Mouse (Mus musculus) limb, embryonic 11.5 days (tissue): Measurements from ENCODE around the gene Tcea3. TPM values are rescaled to one million over a fixed set of nuclear protein-coding genes. Genes with fewer than 3 reads are reported as not detected.

ENCODE experiments used
- ATAC-seq: fragments of 200-750 bp; cut with Nextera tagmentation; 2 replicates; pipeline ENCODE4 v1.8.0; 2017; ENCODE audit warnings: low read depth; ENCODE audit not compliant: insufficient number of reproducible peaks, low FRiP score, low TSS enrichment
- DNase-seq: peaks from one replicate; pipeline ENCODE4 v3.0.0-alpha.2; 2015; ENCODE audit warnings: low spot score
- H3K27ac ChIP-seq: fragments of 300-500 bp; sonication (generic); replicated peaks from 2 replicates; pipeline ENCODE4 v1.5.1; 2014; ENCODE audit warnings: low read depth, mild to moderate bottlenecking, low read length
- H3K27me3 ChIP-seq: fragments of 300-500 bp; sonication (generic); 2 replicates; pipeline ENCODE4 v1.6.1; 2014; ENCODE audit warnings: mild to moderate bottlenecking, low read length, mixed read lengths; ENCODE audit not compliant: control insufficient read depth, insufficient read depth
- H3K36me3 ChIP-seq: fragments of 300-500 bp; sonication (generic); 2 replicates; pipeline ENCODE4 v1.6.1; 2014; ENCODE audit warnings: mild to moderate bottlenecking, low read length, moderate library complexity, mixed read lengths; ENCODE audit not compliant: control insufficient read depth, insufficient read depth
- H3K4me1 ChIP-seq: fragments of 300-500 bp; sonication (generic); 2 replicates; pipeline ENCODE4 v1.6.1; 2014; ENCODE audit warnings: low read length, mixed read lengths; ENCODE audit not compliant: control insufficient read depth, insufficient read depth
- H3K4me2 ChIP-seq: fragments of 300-500 bp; sonication (generic); 2 replicates; pipeline ENCODE4 v1.6.1; 2014; ENCODE audit warnings: low read depth, mild to moderate bottlenecking, moderate library complexity; ENCODE audit not compliant: severe bottlenecking
- H3K4me3 ChIP-seq: fragments of 300-500 bp; sonication (generic); 2 replicates; pipeline ENCODE4 v1.5.1; 2014; ENCODE audit warnings: low read depth, low read length
- H3K9ac ChIP-seq: fragments of 300-500 bp; sonication (generic); 2 replicates; pipeline ENCODE4 v1.6.1; 2014; ENCODE audit warnings: mild to moderate bottlenecking, low read length
- H3K9me3 ChIP-seq: fragments of 300-500 bp; sonication (generic); 2 replicates; pipeline ENCODE4 v1.6.1; 2016; ENCODE audit warnings: low read length; ENCODE audit not compliant: control insufficient read depth
- WGBS: fragments of 180-500 bp; shearing (Covaris S2); extraction: QIAGEN DNeasy Blood & Tissue Kit; methylation state at CpG from one replicate; pipeline ENCODE4 v1.1.7; 2014; 5-methylcytosine and 5-hydroxymethylcytosine counted together
- polyA plus RNA-seq: library from polyadenylated mRNA; unstranded; fragments of >200 nt; fragmentation: Nextera tagmentation; extraction: Ambion mirVana; gene quantifications from 2 replicates; pipeline ENCODE4 v1.2.1, GENCODE M21; 2014

Tcea3 gene
- polyA plus RNA-seq, 1 experiment from 2014 or later = 3.1 TPM

- 0% methylated on average over 25 of the region's 25 CpGs for WGBS
- Histone ChIP-seq H3K27ac (peak overlapping the region; percentile 68), H3K4me1 (peaks cover 5% of the 10 kb centered on the region; the same call in 1 of the 2 replicates), H3K36me3 (peaks cover 15% of the 10 kb centered on the region), H3K9me3 (no peaks in the 10 kb centered on the region; the same call in 1 of the 2 replicates), H3K4me3 (peak overlapping the region; percentile 62), H3K27me3 (peaks cover 8% of the 10 kb centered on the region), H3K4me2 (peak overlapping the region; percentile 79), H3K9ac (peak overlapping the region; percentile 69)
- DNase-seq (peak; percentile 94), ATAC-seq (peak; percentile 95)
These were observed 37.9 kb downstream of the Tcea3 start for GRCm38 (mm10) chr4:136285348-136285810.

- peaks cover 11% of the 10 kb centered on the region for H3K27me3 ChIP-seq
- ATAC-seq = peak; percentile 92
- peak overlapping the region; percentile 62 for H3K4me3 ChIP-seq
- peak; percentile 95 for DNase-seq
- H3K4me1 ChIP-seq = peaks cover 5% of the 10 kb centered on the region; the same call in 1 of the 2 replicates
- H3K36me3 ChIP-seq = peaks cover 20% of the 10 kb centered on the region
- peak overlapping the region; percentile 68 for H3K27ac ChIP-seq
- H3K9me3 ChIP-seq = no peaks in the 10 kb centered on the region; the same call in 1 of the 2 replicates
- H3K4me2 ChIP-seq = peak overlapping the region; percentile 79
- peak overlapping the region; percentile 69 for H3K9ac ChIP-seq
- WGBS = under 1% methylated on average over 29 of the region's 29 CpGs
These were observed 38.4 kb downstream of the Tcea3 start for GRCm38 (mm10) chr4:136285811-136286371.

- H3K9ac ChIP-seq = no peak overlapping the region
- no peak overlapping the region for H3K27ac ChIP-seq
- DNase-seq = peak; percentile 38
These were observed 42.6 kb downstream of the Tcea3 start for GRCm38 (mm10) chr4:136289918-136290780.

GRCm38 (mm10) chr4:136290781-136291595 lies 43.5 kb downstream of the Tcea3 start:
- DNase-seq = no peak
- peaks cover 2% of the 10 kb centered on the region; the same call in 1 of the 2 replicates for H3K4me1 ChIP-seq
- no peak overlapping the region for H3K4me2 ChIP-seq
- H3K9ac ChIP-seq = no peak overlapping the region
- H3K4me3 ChIP-seq = no peak overlapping the region
- no peak overlapping the region for H3K27ac ChIP-seq
- no peak for ATAC-seq
- H3K27me3 ChIP-seq = peaks cover 11% of the 10 kb centered on the region
- H3K36me3 ChIP-seq = peaks cover 25% of the 10 kb centered on the region
- 63% methylated on average over 39 of the region's 39 CpGs for WGBS
- no peaks in the 10 kb centered on the region; the same call in 1 of the 2 replicates for H3K9me3 ChIP-seq

More at GRCm38 (mm10) chr4:136289918-136290780, 42.6 kb downstream of the Tcea3 start:
- Histone ChIP-seq H3K36me3 (peaks cover 25% of the 10 kb centered on the region), H3K9me3 (no peaks in the 10 kb centered on the region; the same call in 1 of the 2 replicates), H3K4me1 (peaks cover 2% of the 10 kb centered on the region; the same call in 1 of the 2 replicates), H3K27me3 (peaks cover 11% of the 10 kb centered on the region), H3K4me2 (no peak overlapping the region), H3K4me3 (no peak overlapping the region)
- ATAC-seq = no peak
- WGBS = 36% methylated on average over 66 of the region's 66 CpGs

GRCm38 (mm10) chr4:136291692-136292091 lies 44.2 kb downstream of the Tcea3 start:
- Histone ChIP-seq H3K36me3 (peaks cover 25% of the 10 kb centered on the region), H3K9me3 (no peaks in the 10 kb centered on the region; the same call in 1 of the 2 replicates), H3K4me1 (peaks cover 2% of the 10 kb centered on the region; the same call in 1 of the 2 replicates), H3K27ac (no peak overlapping the region), H3K9ac (no peak overlapping the region), H3K27me3 (peaks cover 11% of the 10 kb centered on the region), H3K4me2 (no peak overlapping the region), H3K4me3 (no peak overlapping the region)
- ATAC-seq (no peak), DNase-seq (no peak)
- WGBS = 91% methylated on average over 6 of the region's 6 CpGs

GRCm38 (mm10) chr4:136295941-136296340 lies 48.4 kb downstream of the Tcea3 start:
- WGBS = 80% methylated on average over 7 of the region's 7 CpGs
- DNase-seq (no peak), ATAC-seq (no peak)
- Histone ChIP-seq H3K4me1 (no peaks in the 10 kb centered on the region), H3K36me3 (peaks cover 4% of the 10 kb centered on the region; the same call in 1 of the 2 replicates), H3K9me3 (no peaks in the 10 kb centered on the region), H3K27me3 (no peaks in the 10 kb centered on the region; the same call in 1 of the 2 replicates), H3K4me3 (no peak overlapping the region), H3K9ac (no peak overlapping the region), H3K27ac (no peak overlapping the region), H3K4me2 (no peak overlapping the region)

- H3K9ac ChIP-seq = no peak overlapping the region
- no peaks in the 10 kb centered on the region for H3K4me1 ChIP-seq
- H3K36me3 ChIP-seq = no peaks in the 10 kb centered on the region
- no peak overlapping the region for H3K4me3 ChIP-seq
- no peaks in the 10 kb centered on the region for H3K27me3 ChIP-seq
- WGBS = 73% methylated on average over 4 of the region's 4 CpGs
- DNase-seq (no peak), ATAC-seq (no peak)
- no peak overlapping the region for H3K4me2 ChIP-seq
- H3K27ac ChIP-seq = no peak overlapping the region
- no peaks in the 10 kb centered on the region for H3K9me3 ChIP-seq
These were observed 54.9 kb downstream of the Tcea3 start for GRCm38 (mm10) chr4:136302462-136302861.

GRCm38 (mm10) chr4:136304181-136304580 lies 56.7 kb downstream of the Tcea3 start:
- H3K4me1 ChIP-seq = no peaks in the 10 kb centered on the region; the same call in 1 of the 2 replicates
- no peaks in the 10 kb centered on the region for H3K27me3 ChIP-seq
- no peak for ATAC-seq
- no peak overlapping the region for H3K9ac ChIP-seq
- DNase-seq = no peak
- H3K4me3 ChIP-seq = no peak overlapping the region
- 33% methylated on average over 2 of the region's 2 CpGs for WGBS
- H3K36me3 ChIP-seq = no peaks in the 10 kb centered on the region
- no peaks in the 10 kb centered on the region for H3K9me3 ChIP-seq
- H3K27ac ChIP-seq = no peak overlapping the region
- no peak overlapping the region for H3K4me2 ChIP-seq
